Mouse (Mus musculus): ENCODE data around the gene Smim5.
A peak's percentile ranks its signal among the peaks of the same experiment; 100 is the strongest.

Gene Smim5

DNA sequence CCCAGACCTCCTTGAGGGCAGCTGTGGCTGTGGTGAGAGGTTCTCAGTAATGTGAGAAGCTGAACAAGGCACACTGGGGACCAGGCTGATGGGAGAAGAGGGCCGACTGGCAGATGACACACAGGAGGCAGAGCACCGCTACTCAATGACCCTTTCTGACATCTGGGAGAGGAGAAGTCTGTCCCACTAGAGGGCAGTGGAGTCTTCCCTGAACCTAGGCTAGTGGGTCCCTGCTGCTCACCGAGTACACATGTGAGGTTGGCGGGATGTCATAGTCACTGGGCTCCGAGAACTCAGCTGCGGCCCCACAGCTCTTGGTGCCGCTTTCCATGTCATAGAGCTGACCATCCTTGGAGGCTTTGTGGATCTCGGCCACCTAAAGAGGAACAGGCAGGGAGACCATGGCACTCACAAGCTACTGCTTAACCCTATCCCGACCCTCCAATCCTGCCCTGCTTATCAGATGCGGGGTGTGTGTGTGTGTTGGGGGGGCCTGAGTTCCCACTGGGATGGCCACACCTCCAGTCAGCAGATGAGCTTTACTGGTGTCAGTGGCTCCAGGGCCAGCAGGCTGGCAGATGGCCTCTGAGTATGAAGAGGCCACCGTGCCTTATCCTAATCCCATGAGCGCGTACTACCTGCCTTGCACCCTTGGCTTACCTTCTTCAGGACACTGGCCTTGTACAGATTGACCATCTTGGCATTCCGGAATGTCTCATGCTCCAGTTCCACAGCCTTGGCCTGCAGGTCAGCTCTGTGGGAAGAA is 4.8 kb upstream of the Smim5 start:
- DNase-seq (ENCODE audit: low read depth, low spot score), result peak; percentile 23

- no peak for DNase-seq (ENCODE audit: low read depth, low spot score)
These were observed 1.3 kb upstream of the Smim5 start for GRCm38 (mm10) chr11:115898446-115898845.

- DNase-seq (ENCODE audit: low read depth, low spot score), result peak; percentile 9
These were observed 880 bp upstream of the Smim5 start for GRCm38 (mm10) chr11:115898886-115899285.

- no peak for DNase-seq (ENCODE audit: low read depth, low spot score)
These were observed 983 bp downstream of the Smim5 start for GRCm38 (mm10) chr11:115900561-115901337.

- DNase-seq (ENCODE audit: low read depth, low spot score), result no peak
These were observed 1.8 kb downstream of the Smim5 start for GRCm38 (mm10) chr11:115901338-115902161.

DNA sequence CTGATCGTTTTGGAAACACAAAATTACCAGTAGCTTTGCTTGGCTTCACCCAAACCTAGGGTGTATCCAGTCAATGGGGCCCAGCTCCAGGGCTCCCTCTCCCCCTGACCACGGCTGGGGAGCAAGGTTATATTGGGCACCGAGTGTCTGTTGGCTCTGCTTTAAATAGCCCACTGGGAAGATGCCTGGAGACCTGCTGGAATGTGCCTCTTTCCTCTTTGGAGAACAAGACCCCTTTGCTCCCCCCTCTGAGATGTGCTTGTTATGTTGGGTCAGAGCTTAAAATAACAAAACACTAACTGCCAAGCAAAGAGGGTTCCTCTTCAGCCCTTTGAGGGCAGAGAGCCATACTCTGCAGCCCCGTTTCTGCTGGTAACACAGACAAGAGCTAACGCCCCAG is 2.4 kb downstream of the Smim5 start:
- no peak for DNase-seq (ENCODE audit: low read depth, low spot score)

- no peak for DNase-seq (ENCODE audit: low read depth, low spot score)
These were observed 3.1 kb downstream of the Smim5 start for GRCm38 (mm10) chr11:115902831-115903230.

DNA sequence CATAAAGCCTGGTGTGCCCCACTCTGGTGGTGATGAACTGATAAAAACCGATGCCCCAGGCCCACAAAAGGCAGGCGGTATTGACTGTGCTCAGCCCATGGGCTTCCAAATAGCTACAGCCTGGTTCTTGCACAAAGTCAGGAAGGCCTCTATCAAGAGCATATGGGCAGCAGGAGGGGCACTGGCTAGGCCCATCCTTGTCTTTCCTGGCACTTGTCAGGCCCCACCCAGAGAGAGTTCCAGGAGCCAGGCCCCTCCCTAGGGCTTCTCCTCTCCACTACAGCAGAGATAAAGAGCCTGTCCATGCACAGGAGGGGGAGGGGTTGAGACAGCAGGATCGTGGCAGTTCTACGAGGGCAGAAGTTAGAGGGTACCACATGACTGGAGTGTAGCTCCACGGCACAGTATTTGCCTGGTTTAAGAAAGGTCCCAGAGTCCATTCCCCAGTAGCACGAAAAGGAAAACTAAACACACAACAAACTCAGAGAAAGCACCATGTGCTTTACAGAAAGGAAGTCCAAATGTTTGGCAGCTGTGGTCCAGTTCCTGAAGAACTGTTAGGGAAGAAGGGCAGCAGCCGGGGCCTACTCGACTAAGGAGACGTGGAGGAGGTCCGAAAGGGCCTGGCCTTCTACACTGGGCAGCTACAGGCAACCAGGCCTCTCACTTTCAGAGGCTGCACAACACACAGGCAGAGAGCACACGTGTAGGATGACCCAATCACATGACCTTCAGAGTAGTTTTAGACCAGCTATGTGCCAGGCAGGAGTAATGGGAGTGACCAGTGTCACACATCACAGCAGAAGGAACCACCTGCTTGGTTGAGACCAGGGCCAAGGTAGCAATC is 3.8 kb downstream of the Smim5 start:
- DNase-seq (ENCODE audit: low read depth, low spot score), result no peak

DNA sequence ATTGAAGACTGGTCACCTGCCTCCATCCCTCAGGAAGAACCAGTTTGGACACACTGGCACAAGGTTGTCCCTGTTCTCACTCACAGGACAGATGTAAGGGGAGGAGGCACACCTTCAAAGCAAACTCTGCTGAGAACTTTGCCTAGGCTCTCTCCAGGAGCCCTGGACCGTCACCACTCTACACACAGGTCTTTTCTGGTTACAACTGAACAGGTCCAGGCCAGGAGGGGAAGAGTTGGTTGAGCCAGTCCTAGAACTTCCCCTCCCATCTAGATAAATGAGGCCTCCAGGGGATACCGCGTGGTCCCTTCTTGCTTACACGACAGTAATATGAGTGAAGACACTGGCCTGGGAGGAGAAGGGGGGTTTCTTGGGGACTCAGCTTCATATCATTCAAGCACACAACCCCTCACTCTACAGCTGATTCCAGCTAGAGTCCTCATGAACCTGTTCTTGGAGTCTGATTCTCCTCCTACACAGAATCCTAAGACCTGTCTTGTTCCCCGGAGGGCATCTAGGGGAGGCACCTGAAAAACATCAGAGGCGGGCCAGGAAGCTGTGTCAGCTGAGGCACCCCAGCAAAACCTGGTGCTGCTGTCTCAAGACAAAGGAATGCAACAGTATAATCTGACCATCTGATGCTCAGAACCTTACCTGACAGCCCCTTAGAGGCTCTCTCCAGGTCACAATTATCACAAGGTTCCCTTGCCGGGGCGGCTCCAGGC is 4.6 kb downstream of the Smim5 start:
- no peak for DNase-seq (ENCODE audit: low read depth, low spot score)

DNA sequence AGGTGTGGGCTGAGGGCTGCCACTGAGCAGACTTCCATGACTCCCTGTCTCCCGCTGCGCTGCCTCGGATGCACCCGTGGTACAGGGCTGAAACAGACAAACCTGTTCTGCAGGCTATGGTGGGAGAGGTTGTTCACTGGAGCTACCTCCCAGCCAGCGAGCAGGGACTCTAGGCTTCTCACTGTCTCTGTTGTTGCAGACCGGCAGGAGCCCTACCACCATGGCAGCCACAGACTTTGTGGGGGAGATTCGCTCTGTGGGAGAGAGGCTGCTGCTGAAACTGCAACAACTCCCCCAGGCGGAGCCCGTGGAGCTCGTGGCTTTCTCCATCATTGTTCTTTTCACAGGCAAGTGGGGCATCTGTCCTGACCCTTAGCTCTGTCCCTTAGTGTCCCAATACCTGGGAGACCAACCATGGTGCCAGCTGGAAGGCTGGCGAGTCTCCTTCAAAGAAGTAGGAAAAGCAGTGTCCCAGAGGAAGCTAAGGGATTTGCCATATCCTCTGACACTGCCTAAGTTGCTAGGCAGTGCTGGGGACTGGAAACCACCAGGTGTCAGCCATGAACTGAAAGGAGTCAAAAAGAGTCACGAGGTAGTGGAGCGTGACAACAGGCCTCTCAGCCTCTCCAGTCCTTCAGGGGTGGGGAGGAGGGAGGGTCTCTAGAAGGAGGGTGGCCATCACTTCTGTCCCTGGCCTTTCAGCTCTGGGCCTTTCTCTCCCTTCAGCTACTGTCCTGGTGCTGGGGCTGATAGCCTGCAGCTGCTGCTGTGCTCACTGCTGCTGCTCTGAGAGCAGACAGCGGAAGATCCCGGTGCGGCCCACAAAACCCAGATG is 5.4 kb downstream of the Smim5 start:
- no peak for DNase-seq (ENCODE audit: low read depth, low spot score)

DNA sequence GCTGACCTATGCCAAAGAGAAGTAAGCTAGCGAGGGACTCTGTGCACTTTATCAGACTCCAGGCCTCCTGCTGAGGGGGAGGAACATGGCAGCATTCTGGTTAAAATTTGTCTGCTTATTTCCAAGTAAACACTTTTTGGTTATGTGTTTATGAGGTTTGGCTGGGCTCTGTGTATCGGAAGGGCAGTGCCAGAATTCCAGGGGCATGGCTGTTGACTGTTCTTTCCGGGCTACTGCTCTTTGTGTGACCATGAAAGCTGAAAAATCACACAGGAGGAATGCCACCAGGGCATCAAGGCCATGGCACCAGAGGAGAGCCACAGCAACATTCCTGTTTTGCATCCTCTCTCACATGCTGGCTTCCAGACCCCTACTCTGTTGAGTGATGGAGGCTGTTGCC is 6.3 kb downstream of the Smim5 start:
- no peak for DNase-seq (ENCODE audit: low read depth, low spot score)

DNA sequence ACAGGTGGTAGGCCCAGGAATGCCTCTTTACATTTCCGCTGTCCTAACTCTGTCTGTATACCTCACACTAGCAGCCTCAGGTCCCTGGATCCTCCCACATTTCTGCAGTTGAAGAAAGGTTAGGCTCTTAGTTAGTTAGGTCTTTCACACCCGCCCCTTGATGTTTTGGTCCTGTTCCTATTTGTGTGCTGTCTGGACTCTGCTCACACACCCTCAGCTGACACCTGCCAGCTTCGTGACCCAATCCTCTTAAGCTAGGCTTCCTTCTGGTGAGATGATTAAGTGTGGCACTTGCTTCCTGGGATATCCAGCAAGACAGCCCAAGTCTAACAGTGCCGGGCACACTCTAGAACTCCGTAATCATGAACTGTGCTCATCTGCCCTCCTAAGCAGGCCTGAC is 6.8 kb downstream of the Smim5 start:
- peak; percentile 61 for DNase-seq (ENCODE audit: low read depth, low spot score)

DNA sequence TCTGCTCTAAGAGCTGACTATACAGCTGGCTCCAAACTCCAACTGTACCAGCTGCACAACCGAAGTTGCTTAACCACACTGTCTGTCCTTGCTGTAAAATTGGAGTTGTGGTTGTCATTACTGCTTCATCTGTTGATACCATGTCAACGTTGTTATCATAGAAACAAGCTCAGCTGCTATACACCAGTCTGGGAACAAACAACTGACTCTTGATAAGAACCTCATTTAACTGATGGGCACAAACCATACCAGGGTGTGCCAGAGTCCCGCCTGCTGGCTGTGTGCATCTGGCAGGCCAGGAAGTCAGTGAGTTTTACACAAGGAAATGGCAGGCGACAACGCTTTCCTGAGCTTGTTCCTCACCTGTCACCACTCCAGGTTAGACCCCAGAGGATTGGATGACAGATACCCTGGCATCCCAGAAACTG is 11.4 kb downstream of the Smim5 start:
- DNase-seq (ENCODE audit: low read depth, low spot score), result no peak

GRCm38 (mm10) chr11:115911632-115912376 is 12.0 kb downstream of the Smim5 start, which contains the start of gene Smim6:
Smim6 (plus strand) TSS chr11:115912017.
- no peak for DNase-seq (ENCODE audit: low read depth, low spot score)

DNA sequence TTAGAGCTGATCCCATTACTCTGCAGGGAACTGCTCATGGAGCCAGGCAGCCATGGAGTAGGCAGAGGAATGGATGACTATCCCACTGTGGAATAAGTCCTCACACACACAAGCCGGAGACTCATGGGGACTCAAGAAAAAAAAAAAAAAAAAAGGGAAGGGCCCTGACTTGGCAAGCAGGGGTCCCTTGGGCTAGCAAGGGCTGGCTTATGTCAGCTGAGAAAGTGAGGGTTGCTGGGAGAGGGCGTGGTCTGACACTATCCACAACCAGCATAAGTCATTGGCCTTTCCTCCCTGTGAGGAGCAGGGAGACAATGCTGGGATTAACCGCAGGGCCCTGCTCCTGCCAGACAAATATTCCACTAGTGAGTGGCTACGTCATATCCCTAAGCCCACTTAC is 16.8 kb downstream of the Smim5 start:
- no peak for DNase-seq (ENCODE audit: low read depth, low spot score)

- no peak for DNase-seq (ENCODE audit: low read depth, low spot score)
These were observed 18.9 kb downstream of the Smim5 start for GRCm38 (mm10) chr11:115918637-115919036.

GRCm38 (mm10) chr11:115919073-115919472 is 19.3 kb downstream of the Smim5 start:
- no peak for DNase-seq (ENCODE audit: low read depth, low spot score)

DNA sequence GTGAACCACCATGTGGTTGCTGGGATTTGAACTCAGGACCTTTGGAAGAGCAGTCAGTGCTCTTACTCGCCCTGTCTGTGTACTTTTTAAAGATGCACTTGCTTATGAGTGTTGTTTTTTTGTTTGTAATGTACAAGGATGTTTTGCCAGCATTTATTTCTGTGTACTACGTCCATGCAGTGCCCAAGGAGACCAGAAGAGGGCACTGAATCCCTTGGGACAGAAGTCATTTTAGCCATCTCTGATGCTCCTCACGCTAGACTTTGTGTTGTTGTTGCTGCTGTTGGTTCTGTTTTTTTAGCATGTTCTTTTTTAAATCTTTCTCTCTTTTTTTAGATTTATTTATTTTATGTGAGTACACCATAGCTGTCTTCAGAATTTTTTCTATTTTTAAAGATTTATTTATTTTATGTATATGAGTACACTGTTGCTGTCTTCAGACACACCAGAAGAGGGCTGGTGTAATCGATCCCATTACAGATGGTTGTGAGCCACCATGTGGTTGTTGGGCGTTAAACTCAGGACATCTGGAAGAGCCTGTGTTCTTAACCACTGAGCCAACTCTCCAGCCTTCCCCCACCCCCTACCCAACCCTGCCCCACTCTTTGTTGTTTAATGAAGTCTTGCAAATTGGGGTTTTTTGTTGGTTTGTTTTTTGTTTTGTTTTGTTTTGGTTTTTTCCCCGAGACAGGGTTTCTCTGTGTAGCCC is 20.5 kb downstream of the Smim5 start:
- peak; percentile 25 for DNase-seq (ENCODE audit: low read depth, low spot score)
